Mouse (Mus musculus): Measurements from ENCODE around the gene Slc9a8. TPM values are rescaled to one million over a fixed set of nuclear protein-coding genes. Genes with fewer than 3 reads are reported as not detected.
A peak's percentile ranks its signal among the peaks of the same experiment; 100 is the strongest.

Gene Slc9a8
- total RNA-seq, 2 experiments from 2014 or later, result 21.1 to 54.4 TPM

- ATAC-seq (replicated peaks; ENCODE audit: poor library complexity, severe bottlenecking), result peak; percentile 83
Measured at GRCm38 (mm10) chr2:167503253-167503895, 81.9 kb downstream of the Slc9a8 start.

- ATAC-seq (replicated peaks; ENCODE audit: poor library complexity, severe bottlenecking), result no peak
Measured at GRCm38 (mm10) chr2:167503896-167504349, 82.4 kb downstream of the Slc9a8 start.

GRCm38 (mm10) chr2:167505127-167505526 is 83.6 kb downstream of the Slc9a8 start:
- ATAC-seq (replicated peaks; ENCODE audit: poor library complexity, severe bottlenecking), result peak; percentile 52

- ATAC-seq (replicated peaks; ENCODE audit: poor library complexity, severe bottlenecking), result no peak
Measured at GRCm38 (mm10) chr2:167506546-167507260, 85.2 kb downstream of the Slc9a8 start.

- no peak for ATAC-seq (replicated peaks; ENCODE audit: poor library complexity, severe bottlenecking)
Measured at GRCm38 (mm10) chr2:167507719-167508385, 86.3 kb downstream of the Slc9a8 start.

GRCm38 (mm10) chr2:167508569-167508968 is 87.1 kb downstream of the Slc9a8 start:
- no peak for ATAC-seq (replicated peaks; ENCODE audit: poor library complexity, severe bottlenecking)

GRCm38 (mm10) chr2:167510485-167510884 is 89.0 kb downstream of the Slc9a8 start:
- ATAC-seq (replicated peaks; ENCODE audit: poor library complexity, severe bottlenecking), result 0 out of 2 replicates have a peak, but pooled peaks have one; percentile 23

GRCm38 (mm10) chr2:167512365-167512764 is 90.9 kb downstream of the Slc9a8 start:
- no peak for ATAC-seq (replicated peaks; ENCODE audit: poor library complexity, severe bottlenecking)

- peak; percentile 61; the same call in 1 of the 2 replicates for ATAC-seq (replicated peaks; ENCODE audit: poor library complexity, severe bottlenecking)
Measured at GRCm38 (mm10) chr2:167512970-167513369, 91.5 kb downstream of the Slc9a8 start.

GRCm38 (mm10) chr2:167514641-167515040 is 93.1 kb downstream of the Slc9a8 start:
- ATAC-seq (replicated peaks; ENCODE audit: poor library complexity, severe bottlenecking), result no peak

GRCm38 (mm10) chr2:167515688-167516087 is 94.2 kb downstream of the Slc9a8 start:
- no peak for ATAC-seq (replicated peaks; ENCODE audit: poor library complexity, severe bottlenecking)

- no peak for ATAC-seq (replicated peaks; ENCODE audit: poor library complexity, severe bottlenecking)
Measured at GRCm38 (mm10) chr2:167519606-167520252, 98.2 kb downstream of the Slc9a8 start.

Other genes with a start within 250 kb of the Slc9a8 start
- gene Kcnb1, start 231.6 kb upstream of the Slc9a8 start, total RNA-seq (2014; fragmentation: Nextera tagmentation), result 1.3 TPM in 1 of 2 replicates, not detected in the other
- 0.39 and 1.7 TPM in 2 replicates for gene Kcnb1, start 231.6 kb upstream of the Slc9a8 start, total RNA-seq (2017)
- gene Ptgis, start 181.1 kb upstream of the Slc9a8 start, total RNA-seq (2014; fragmentation: Nextera tagmentation), result not detected in 2 replicates
- not detected in 2 replicates for gene Ptgis, start 181.1 kb upstream of the Slc9a8 start, total RNA-seq (2017)
- gene B4galt5, start 72.5 kb upstream of the Slc9a8 start, total RNA-seq (2014; fragmentation: Nextera tagmentation), result 12.3 and 19.3 TPM in 2 replicates
- gene B4galt5, start 72.5 kb upstream of the Slc9a8 start, total RNA-seq (2017), result 5.0 and 13.1 TPM in 2 replicates
- gene Rnf114, start 70.9 kb downstream of the Slc9a8 start, total RNA-seq (2014; fragmentation: Nextera tagmentation), result 39.8 and 49.3 TPM in 2 replicates
- gene Rnf114, start 70.9 kb downstream of the Slc9a8 start, total RNA-seq (2017), result 24.3 and 25.7 TPM in 2 replicates
- 11.5 and 24.7 TPM in 2 replicates for gene Spata2, start 71.2 kb downstream of the Slc9a8 start, total RNA-seq (2014; fragmentation: Nextera tagmentation)
- gene Spata2, start 71.2 kb downstream of the Slc9a8 start, total RNA-seq (2017), result 7.4 and 8.1 TPM in 2 replicates
- gene Snai1, start 116.5 kb downstream of the Slc9a8 start, total RNA-seq (2014; fragmentation: Nextera tagmentation), result not detected in 2 replicates
- gene Snai1, start 116.5 kb downstream of the Slc9a8 start, total RNA-seq (2017), result not detected in 2 replicates
- gene Ube2v1, start 210.4 kb downstream of the Slc9a8 start, total RNA-seq (2014; fragmentation: Nextera tagmentation), result 112 and 155 TPM in 2 replicates
- gene Ube2v1, start 210.4 kb downstream of the Slc9a8 start, total RNA-seq (2017), result 49.7 and 50.5 TPM in 2 replicates
- 4.6 and 11.6 TPM in 2 replicates for gene Gm20431, start 239.8 kb downstream of the Slc9a8 start, total RNA-seq (2014; fragmentation: Nextera tagmentation)
- gene Gm20431, start 239.8 kb downstream of the Slc9a8 start, total RNA-seq (2017), result not detected in 2 replicates

Measured in granulocyte monocyte progenitor cell, adult 5-6 weeks (primary cell).